Mouse (Mus musculus) 3134 (cell line): ENCODE measurements at regions not wholly inside any gene's neighbourhood (a gene's known extent, or its start where the extent isn't known, plus 50 kb on each side); places are given as distances from the start of the nearest gene placed in this dataset.

Source experiments
- DNase-seq: peaks from one replicate; pipeline ENCODE4 v3.0.0-alpha.2; 2011; ENCODE audit warnings: low spot score; ENCODE audit not compliant: insufficient read length; ENCODE audit errors: extremely low read depth

DNA sequence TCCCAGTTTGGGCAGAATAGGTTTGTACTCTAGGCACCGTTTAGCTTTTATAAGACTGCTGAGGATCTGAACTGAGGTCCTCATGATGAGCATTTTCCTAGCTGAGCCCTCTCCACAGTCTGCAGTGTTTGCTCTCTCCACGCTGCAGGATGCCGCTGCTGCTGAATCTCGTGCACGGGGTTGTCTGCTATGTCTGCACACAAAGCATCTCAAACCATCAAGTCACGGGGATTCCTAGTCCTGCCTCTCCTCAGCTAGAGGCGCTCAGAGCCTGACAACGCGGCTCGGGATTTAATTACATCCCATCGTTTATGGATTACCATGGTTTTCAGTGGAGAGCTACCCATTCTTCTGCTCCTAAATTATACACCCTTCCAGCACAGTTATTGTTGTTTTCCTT lies 175.6 kb downstream of the Rnf144b start:
- DNase-seq = no peak

DNA sequence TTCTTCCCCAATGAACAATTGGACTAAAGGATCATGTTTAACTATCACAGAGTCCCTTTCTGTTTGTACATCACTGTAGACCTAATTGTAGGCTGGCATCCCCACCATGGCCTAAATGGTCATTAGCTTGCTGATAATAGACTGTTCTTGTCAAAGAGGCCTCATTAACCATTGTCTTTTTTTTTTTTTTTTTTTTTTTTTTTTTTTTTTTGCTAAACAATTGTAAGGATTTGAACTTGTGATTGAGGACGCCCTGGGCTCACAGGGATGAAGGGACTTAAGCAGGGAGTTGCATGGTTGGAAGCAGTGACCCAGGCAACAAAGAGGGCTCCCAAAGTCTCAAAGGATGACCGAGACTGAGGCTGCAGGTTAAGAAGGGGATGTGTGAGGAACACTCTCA lies 178.0 kb downstream of the Rnf144b start:
- DNase-seq = no peak

DNA sequence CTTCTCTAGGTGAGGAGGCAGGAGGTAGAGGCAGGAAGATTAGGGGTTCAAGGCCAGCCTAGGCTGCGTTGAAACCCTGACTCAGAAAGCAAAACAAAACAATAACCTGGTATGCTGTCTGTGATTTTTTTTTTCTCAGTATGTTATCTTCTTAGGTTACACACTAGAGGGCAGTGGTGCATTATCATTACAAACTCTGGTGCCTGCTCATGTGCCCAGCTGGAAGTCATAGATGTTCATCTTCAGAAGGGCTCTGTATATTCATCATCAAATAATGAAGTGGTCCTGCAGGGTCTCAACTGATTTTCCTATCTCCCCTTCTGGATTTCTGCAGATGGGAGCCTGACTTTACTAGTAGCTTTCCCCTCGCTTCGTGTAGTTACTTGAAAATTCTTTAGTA lies 178.6 kb downstream of the Rnf144b start:
- DNase-seq = no peak

DNA sequence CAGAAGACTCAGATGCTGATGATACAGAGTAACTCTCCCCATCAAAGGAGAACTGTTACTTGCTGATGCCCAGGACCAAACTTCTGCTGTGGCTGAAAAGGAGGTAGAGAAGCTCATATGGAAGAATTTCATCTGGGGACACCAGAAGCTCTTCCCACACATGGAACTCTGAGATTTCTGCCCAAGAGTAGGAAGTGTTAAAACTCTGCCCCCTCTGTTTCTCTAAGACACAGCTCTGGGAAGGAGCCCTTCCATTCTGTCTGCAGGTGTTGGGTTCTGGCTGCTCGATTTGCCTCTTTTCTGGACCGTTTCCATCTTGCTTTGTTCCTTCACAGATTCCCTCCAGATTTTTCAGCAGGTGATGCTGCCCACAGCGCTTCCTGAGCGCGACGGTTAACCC lies 187.0 kb downstream of the Rnf144b start:
- DNase-seq = no peak

DNA sequence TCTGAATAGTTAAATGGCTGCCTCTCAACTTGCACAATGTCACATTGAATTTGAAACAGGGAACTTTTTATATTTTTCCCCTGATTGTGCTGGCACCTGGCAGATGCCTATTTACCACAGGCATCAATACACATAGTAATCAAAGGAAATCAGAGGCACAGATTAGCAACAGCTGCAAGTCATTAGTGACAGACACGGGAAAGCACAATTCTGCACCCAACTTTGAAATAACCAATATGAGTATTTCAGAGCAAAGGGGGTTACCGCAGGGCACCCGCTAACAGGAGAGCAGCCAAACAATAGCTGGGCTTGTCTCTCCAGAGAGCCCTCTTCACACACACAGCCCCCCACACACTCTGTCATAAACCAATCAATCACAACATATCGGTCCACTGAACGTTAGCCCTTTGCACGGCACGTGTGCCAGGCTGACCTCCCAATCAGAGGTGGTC lies 188.3 kb downstream of the Rnf144b start:
- DNase-seq = no peak

DNA sequence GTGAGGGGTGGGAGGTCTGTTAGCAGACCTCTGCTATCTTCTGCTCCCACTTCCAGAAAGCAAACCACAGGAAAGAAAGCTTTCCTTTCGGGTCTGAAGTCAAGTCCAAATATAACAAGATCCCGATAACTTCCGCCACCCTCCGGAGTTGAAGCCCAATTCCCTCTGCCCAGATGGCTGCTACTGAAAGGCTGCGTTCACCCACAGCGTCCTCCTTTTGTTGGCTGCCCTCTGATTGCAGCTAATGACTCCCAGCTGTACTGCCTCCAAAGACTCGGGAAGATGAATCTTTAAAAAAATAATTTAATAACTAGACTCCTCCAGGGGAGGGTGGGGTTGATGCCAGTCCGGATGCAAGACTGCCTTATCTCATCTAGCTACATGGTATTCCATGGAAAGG lies 197.1 kb downstream of the Rnf144b start:
- DNase-seq = no peak

DNA sequence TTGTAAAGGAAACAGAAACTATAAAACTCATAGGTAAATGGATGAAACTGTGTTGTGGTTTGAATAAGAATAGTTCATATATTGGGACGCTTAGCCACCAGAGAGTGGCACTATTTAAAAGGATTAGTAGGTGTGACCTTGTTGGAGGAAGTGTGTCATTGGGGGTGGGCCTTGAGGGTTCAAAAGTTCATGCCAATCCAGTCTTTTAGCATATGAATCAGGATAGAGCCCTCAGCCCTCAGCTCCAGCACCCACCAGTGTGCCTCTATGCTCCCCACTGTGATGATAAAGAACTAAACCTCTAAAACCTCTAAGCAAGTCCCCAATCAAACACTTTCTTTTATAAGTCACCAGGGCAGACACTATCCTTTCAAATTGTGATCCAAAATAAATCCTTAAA lies 199.4 kb downstream of the Rnf144b start:
- DNase-seq = no peak

DNA sequence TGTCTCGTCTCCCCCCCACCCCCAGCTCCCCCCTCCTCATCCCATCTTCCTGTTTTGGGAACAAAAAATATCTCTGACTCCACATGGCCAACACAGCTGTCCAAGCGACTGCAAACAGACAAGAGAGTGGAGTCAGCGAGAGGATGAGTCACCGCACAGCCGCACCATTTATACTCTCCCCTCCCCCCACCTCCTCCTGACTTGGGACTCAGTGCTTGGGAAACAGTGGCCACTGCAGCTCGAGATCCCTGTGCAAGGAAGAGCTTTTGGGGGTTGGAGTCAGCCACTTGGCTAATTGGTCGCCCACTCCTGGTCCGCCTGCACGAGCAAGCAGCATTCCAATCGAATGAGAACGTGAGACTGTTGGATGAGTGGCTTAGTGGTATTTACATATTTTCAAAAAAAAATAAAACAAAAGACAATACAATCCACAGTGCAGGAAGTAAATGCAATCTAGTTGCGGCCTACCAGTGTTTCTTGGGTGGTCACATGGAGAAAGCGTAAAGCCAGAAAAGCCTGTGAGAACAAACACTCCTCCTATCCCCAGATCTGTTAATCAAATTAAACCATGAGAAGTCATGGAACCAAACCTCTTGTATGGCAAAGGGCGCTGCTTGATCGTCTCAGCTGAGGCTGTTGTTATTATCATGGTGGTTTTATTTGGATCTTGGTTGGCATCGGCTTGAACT lies 213.7 kb downstream of the Rnf144b start:
- peak; percentile 69 for DNase-seq

DNA sequence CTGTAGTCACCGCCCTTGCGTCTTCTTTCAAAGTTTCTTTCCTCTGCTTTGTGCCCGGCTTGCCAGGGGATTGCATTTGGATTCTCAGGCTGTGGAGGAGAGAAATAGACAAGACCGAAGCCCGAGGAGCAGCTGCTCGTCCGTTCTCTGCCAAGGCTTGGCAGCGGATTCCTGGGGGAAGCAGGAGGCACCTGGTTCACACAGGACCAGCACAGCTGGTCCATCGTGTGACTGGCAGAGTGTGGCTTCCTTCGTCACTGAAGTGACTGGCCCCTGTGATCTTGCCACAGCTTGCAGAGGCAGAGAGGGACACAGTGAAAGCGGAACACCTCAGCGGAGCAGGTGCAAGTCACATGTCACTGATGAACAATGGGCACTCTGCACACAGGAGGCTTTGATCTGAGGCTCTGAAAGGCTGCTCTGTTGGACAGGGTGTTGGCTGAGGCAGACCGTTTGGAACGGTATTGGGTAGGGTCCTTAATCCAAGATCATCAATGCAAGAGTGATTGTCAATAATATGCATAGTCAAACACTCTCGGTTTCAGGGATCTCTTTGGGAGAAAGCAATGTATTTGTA lies 214.5 kb downstream of the Rnf144b start:
- DNase-seq = no peak

DNA sequence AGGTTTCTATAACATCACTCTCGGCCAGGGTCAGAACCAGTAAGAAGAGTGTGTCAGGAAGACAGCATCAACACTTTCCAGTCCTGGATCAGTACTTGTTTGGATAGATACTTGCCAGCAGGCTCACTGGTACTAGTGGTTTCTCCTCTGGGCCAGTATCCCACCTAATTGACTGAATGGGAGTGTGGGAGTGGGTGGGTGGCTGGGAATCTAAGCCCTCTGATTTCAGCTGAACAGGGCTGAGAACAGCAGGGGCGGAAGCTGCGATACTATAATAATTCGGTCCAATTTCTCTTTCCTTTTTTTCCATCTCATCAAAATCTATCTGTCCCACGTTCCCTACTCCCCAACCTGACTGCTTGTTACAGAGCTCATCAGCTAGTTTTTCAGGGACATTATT lies 217.0 kb downstream of the Rnf144b start:
- DNase-seq = no peak

DNA sequence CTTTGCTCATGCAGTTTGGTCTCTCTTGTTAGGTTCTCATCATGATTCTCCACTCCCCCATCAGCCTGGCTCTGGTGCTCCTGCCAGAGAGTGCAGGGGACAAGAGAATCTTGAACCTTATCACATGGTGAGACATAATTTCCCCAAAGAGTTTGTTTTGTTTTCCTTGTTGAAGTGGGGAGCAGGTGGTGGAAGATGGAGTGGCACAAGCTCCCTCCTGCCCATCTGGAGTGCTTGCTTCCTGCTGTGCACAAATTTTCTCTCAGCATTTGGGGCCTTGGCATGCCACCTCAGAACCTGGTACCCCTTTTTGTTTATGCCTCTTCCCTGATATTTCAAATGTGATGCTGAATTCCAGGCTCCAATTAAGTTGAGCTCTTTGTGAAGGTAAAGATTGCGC lies 219.9 kb downstream of the Rnf144b start:
- no peak for DNase-seq

DNA sequence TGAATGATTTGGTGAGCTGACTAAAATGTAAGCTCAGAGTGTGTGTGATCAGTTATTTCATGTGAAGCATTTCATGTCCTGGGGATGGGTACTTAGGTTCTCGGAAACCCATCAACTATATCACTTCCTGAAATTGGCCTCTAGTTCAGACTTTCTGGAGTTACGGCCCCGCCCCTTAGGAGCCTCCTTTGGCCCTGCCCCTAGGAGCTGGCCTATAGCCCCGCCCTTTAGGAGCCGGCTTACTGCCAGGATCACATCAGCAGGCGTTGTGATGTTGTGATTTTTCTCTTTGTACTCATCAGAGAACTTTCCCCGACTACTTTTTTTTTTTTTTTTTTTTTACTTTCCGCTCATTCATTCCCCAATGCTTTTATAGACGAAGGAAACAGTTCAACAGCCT lies 223.1 kb downstream of the Rnf144b start:
- DNase-seq = no peak

DNA sequence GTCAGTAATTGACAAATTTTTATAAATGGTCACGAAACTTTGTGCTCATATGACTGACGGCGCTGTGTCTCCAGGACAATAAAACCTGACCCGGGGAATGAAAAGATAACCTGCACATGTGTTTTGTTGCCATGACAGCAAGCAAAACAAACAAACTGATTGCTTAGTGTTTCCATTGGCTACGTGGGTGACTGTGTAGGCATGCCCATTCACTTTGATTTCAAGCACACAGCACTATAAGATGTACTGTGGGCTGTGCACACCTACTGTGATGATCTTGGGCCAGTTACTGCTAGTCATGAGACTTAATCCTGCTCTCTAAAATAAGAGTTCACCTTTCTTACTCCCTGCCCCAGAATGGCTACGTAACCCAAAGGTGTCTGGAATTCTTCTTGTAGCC lies 225.4 kb downstream of the Rnf144b start:
- no peak for DNase-seq

DNA sequence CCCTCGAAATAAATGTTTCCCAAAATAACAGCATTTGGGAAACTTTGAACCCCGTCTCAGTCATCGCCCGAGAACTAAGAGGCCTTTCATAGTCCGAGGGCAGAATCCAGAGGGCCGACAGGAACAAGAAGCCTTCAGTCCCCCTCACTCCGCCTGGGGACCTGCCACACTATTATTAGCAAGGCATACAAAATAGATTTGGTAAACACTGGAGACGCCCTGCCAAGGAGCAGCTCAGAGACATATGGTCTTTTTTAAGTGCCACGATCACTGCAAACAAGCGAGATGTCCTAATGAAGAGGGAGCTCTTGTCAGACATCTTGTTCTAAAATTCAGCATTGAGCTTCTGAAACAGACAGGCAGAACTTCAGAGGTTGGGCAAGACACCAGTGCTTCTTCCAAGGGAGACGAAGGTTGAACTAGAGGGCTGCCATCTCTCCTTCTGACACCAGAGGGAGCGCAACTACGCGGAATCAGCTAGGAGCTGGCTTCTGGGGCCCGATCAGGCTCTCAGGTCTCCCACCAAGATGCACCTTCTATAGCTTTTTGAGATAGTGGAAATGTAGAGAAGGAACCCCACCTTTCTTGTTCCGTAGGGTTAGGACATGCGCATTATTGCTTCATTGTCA lies 226.2 kb downstream of the Rnf144b start:
- peak; percentile 17 for DNase-seq

DNA sequence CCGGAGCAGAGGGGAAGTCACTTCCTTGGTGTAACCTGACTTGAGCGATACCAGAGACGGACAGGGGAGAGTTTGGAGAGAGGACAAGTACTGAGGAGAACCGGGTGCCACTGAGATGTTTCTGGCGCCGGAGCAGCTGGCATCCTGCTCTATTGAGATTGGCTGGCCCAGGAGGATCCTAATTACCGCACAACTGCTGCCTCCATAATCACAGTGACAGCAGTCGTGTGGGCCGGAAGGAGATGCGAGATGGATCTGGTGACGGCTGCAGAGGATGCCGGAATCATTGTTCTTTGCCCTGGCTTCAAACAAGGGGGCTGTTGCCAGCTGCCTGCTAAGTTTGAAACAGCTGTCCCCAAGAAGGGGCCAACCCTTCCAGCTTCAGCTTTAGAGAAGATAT lies 232.0 kb downstream of the Rnf144b start:
- no peak for DNase-seq

DNA sequence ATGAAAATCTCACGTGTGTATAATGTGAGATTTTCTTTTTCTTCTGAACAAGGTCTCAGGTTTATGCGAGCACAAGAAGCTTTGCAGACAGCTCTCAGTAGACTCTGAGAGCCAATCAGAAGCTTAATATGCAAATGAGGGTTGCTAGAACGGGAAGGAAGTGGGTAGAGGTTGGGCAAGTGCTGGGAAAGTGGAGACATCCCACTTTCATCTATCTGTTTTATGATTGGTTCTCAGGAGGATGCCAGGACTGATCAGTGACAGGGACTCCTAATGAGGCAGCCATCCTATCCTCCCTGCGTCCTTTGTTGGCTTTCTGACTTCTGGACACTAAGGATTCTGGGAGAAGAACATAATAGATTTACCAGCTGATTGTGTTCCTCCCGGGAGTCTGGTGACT lies 232.7 kb downstream of the Rnf144b start:
- DNase-seq = no peak

DNA sequence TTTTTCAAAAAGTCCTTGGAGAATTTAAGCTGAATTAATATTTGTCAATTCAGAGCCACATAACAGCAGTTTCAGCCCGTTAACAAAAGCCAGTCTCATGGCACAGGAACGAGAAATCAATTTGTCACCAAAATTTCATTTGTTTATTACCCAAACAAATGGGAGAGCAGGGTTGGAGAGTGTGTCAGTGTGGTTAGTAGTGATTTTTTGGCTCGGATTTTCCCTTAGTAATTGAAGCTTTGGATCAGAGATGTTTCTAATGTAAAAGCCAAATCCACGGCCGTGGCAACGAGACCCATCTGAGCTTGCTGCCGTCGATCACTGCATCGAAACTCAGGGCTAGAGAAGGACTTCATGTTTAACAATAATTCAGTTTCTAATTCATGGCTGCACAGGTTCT lies 236.5 kb downstream of the Rnf144b start:
- DNase-seq = no peak

DNA sequence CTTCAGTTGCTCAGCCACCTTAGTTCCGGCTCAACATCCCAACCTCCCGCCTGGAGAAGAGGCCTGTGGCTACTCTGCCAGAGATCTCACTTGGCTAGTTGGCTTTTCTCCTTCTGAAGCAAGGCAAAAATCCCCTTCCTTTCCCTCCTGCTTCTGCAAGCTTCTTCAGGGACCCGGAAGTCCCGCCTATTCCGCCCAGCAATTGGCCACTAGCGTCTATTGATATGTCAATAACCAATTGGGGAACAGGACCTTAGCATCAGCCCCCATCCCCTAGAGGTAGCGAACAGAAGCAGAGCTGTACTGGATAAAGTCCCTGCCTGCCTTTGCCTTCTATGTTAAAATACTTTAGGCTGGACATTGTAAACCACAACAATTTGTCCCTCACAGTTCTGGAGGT lies 243.3 kb downstream of the Rnf144b start:
- DNase-seq = no peak

DNA sequence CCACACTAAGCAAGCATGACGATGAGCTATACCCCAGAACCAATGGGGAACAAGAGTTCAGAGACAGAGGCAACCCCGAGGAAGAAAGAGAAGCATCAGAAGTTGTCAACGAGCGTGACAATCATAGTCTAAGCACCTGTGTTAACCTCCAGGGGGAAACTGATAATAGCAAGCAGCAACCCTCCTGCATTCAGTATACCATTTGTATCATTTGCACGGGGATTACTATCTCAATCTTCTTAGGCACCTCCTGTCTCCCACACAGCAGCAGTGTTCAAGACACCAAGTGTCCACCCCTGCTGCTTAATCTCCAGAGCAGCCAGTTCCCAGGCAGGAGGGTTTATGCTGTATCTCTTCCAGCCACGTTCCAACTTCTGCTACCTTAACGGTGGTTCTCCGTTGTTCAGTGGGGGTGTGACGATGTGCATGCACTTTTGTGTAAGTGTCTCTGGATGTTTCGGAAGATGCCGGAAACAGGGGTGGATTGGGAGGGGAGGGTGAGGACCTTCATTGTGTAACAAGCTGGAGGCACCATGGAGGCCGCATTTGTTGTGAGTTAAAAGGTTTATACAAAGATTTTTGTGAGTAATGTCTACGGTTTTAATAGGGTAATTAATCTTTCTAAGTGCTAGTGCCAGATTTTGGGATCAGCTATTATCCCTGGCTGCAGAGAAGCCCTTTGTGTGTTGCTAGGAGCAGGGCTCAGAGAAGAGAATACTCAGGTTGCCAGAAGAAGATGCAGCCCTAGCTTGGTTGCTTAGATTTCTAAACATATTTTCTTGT lies 245.8 kb downstream of the Rnf144b start:
- no peak for DNase-seq

DNA sequence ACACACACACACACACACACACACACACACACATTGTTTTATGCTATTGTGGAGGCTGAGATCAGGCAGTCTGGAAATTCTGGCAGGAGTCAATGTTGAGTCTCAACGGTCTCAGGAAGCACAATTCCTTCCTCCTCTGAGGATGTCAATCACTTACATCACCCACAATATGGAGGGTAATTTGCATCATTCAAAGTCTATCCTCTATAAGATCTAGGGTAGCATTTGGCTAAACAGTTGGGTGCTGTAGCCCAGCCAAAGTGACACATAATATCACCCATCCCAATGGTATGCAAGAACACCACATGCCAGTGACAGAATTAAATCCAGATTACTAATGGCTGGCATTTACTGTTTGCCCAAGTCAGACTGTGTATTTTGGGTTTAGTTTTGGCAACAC lies 252.1 kb downstream of the Rnf144b start:
- peak; percentile 13 for DNase-seq

DNA sequence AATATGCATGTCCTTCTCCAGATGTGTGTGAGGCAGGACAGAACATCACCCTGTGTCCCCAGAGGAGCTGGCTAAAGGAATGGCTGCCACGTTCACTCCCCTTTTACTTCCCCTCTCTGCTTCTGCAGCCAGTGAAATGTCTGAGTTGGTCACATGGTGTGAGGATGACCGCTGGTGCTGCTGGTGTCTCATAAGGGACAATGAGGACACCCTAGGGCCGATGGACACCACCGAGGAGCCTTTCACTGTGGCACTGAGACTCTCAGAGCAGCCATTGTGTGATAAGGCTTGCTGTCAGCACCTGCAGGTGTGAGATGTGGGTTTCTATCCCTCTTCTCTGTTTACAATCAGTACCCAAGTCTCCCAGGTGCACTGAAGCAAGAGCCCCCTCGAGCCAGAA lies 268.6 kb downstream of the Rnf144b start:
- DNase-seq = no peak
